Mouse (Mus musculus): Measurements from ENCODE around the gene Gm20388.

Gene Gm20388

GRCm38 (mm10) chr8:120548313-120548761 is 637.7 kb downstream of the Gm20388 start:
- no peak for DNase-seq (ENCODE audit: low spot score)

DNA sequence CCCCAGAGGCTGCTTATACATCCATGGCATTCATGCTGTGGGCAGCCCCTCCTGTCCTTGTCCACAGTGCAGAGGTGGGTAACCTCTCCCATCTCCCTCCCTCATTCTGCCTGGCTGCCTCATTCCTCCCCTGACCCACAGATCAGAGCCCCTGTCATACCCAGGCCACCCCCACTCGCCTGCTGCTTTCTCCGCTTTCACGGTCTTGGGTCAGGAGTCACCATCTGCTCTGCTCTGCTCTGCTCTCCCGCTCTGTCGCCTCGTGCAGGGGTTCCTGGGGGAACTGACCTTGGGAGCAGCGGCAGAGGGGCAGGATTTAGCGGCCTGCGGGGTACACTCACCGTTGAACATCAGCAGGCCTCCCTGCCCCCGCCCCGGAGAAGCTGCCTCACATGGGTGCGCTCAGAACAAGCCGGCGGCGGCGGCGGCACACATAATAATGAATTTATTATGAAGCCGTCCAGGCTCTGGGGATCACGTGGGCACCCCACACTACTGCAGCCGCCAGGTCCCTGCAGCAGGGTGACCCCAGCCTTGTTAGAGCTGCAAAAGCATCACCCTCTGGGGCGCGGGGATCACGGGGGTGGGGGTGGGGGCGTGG is 638.8 kb downstream of the Gm20388 start:
- no peak for DNase-seq (ENCODE audit: low spot score)

DNA sequence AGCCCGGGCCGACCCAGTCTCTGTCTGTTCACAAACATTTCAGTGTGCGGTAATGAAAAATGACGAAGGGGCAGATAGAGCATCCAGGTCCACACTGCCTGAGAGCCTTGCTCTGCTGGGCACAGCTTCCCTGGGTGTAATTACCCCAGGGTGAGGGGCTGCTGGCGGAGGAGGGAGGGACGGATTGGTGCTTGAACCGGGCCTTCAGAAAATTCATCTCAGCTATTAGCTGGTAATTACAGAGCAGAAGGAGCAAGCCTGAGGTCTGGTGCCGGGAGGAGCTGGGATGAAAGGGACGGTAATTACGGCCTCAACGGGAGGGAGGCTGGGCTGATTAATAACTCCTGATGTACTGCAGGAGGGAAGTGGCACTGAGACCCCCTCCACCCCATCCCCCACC is 639.3 kb downstream of the Gm20388 start:
- DNase-seq (ENCODE audit: low spot score): no peak

DNA sequence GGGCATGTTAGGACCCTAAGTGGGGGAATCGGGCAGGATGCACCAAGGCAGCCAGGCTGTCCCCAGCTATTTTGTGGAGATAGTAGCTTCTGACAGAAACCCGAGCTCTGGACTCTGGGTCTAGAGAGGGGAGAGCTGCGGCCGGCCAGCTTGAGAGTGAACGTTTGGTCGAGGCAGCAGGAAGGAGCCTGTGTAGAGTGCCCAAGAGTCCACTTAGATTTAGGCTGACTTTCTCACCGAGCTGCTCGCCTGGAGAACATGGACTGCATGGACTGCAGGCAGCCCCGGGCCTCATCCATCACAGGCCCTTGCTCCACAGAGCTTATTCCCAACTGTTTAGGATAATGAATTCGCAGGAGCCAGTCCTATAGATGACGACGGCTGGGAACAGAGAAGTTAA is 639.8 kb downstream of the Gm20388 start:
- DNase-seq (ENCODE audit: low spot score): no peak

DNA sequence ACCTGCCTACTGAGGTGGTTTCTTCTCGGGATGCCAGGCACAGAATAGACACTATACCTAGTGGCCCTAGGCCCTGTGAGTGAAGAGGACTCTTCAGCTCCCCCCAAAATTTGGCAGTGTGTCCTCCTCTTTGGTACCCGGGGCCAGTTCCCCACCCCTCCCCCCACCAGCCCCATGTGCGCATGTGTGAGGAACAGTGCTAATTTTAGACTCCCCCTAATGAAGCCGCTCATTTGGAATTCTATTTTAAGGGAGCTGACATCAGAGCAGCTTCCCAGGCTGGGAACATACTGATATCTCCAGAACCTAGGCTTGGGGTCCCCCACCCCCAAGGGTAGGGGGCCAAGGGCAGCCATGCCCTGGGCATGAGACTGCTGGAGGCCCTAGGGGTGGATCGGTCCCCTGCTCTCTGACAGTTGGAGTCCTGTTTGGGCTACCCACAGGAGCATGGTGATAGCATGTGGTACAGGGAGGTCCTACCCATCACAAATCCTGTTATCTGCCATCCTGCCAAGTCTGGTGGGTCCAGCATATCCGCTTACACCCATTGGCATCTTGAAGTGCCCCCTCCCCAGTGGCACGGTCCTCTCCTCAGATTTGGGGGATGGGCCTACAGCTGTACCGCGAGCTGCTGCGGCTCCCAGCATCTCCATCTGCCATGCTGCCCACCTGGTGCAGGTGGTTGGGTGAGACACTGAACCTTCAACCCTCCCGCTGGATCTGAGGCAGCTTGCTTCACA is 640.5 kb downstream of the Gm20388 start:
- DNase-seq (ENCODE audit: low spot score): no peak

- no peak for DNase-seq (ENCODE audit: low spot score)
Measured at GRCm38 (mm10) chr8:120551677-120551980, 641.0 kb downstream of the Gm20388 start.

DNA sequence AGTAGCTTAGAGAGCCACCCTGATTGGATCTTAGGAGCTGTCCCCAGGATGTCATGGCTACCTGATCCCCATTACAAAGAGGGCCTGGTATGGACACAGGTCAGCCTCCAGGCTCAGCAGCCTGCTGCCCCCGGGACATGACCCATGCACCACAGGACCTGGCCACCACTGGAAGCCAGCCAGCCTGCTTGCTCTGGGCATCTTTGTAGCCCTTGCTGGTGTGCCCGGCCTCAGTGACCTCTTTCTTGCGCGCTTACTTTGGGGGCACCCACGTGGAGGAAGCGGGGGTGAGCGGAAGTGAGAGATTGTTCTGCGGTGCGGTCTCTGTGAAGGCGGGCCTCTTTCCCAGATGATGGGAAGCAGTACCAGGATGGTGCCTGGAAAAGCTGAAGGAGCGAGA is 641.9 kb downstream of the Gm20388 start:
- DNase-seq (ENCODE audit: low spot score): no peak

DNA sequence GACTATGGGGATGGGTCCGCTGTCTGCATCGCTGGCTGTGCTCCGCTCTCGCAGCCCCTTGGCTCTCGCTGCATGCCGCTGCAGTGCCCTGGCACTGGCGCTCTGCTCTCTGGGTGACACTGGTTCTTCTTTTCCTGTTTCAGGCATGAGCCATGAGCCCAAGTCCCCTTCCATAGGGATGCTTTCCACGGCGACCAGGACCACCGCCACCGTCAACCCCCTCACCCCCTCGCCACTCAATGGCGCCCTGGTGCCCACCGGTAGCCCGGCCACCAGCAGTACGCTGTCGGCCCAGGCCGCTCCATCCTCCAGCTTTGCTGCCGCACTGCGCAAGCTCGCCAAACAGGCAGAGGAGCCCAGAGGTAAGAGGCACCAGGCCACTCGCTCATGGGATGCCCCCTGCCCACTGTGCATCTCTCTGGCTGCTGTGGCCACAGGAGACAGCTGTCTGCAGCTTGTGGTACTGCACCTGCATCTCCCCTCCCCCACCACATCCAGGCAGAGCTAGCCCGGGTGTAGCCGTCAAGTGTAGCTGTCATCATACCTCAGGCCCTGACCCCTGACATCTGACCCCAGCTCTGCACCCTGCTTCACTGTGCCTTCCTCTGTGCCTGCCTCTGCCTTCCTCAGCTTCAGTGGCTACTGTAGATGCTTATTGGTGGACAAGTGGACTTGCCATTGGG is 642.9 kb downstream of the Gm20388 start:
- no peak for DNase-seq (ENCODE audit: low spot score)

GRCm38 (mm10) chr8:120554466-120555039 is 643.9 kb downstream of the Gm20388 start:
- no peak for DNase-seq (ENCODE audit: low spot score)

DNA sequence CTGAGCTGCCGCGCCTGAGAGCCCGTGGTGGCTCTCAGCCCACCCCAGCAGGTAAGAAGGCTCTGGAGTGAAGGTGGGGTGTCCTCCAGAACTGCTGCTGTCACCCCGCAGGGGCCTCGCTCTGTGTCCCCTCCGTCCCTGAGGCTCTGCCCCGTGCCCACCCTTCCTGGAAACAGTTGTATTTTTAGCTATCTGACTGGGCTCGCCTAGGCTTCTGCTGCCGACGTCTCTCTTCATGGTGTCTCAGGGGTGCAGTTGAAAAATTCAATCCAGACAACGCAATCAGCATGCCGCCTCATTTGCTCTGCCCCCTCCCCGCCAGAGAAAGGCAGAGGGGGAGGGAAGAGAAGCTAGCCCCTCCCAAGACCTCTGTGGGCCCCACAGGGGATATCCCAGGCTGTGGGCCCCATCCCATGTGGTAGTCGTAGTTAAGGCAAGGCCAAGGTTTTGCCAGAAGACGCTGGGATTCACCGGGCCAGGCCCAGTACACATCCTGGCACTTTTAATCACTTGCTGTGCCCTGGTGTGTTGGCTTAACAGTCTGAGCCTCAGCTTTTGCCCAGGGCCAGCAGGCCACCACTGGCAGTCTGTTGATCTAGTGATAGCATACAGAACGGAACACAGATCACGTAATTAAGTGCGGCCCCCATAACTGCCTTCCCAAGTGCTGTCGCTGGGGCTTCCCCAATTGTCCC is 645.7 kb downstream of the Gm20388 start:
- DNase-seq (ENCODE audit: low spot score): no peak

GRCm38 (mm10) chr8:120557170-120557965 is 646.7 kb downstream of the Gm20388 start:
- DNase-seq (ENCODE audit: low spot score): no peak

- DNase-seq (ENCODE audit: low spot score): no peak
Measured at GRCm38 (mm10) chr8:120558162-120558561, 647.5 kb downstream of the Gm20388 start.

- DNase-seq (ENCODE audit: low spot score): no peak
Measured at GRCm38 (mm10) chr8:120559654-120560053, 649.0 kb downstream of the Gm20388 start.

- no peak for DNase-seq (ENCODE audit: low spot score)
Measured at GRCm38 (mm10) chr8:120560535-120560934, 649.9 kb downstream of the Gm20388 start.

- no peak for DNase-seq (ENCODE audit: low spot score)
Measured at GRCm38 (mm10) chr8:120561539-120562435, 651.1 kb downstream of the Gm20388 start.

- DNase-seq (ENCODE audit: low spot score): no peak
Measured at GRCm38 (mm10) chr8:120562680-120563347, 652.2 kb downstream of the Gm20388 start.

GRCm38 (mm10) chr8:120563348-120563724 is 652.7 kb downstream of the Gm20388 start:
- DNase-seq (ENCODE audit: low spot score): no peak

DNA sequence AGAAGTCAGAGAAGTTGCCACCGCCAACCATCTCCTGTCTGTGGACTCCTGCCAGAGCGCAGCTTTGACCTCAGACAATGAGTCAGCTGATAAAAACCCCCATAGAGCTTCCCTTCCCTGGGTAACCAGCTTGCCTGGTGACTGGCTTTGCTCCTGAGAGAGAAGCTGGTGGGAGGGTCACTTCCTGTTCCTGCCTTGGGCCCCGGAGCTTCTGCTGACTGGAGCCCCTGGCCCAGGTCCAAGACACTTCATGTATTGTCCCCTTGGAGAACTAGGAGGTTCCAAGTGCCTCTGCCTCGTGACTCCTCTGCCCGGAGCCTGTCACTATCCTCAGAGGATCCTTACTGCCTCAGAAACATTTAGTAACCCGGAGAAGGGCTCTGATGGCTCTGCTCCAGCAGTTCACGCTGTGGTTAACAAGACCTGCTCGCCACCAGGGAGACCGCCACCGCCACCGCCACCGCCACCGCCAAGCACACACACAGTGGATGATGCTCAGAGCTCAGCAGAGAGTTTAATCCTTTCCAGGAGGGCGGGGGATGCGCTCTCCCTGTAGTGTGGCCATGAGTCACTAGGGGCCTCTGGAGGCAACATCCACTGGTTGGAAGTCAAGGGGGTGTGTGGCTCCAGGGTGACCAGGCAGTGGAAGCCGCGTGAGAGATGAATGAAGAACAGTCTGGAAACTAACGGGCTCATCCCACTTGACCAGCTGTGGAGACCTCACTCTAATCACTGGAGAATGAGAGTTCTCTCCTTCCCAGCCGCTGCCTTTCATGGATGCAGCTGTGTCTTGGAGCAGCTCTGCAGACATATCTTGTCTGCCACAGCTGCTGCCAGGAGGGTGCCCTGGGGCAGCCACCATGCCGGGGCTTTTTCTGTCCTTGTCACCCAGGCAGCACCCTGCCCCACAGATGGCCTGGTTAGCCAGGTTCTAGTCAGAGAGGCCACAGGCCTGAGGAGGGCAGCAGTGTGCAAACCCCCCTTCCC is 653.5 kb downstream of the Gm20388 start:
- DNase-seq (ENCODE audit: low spot score): peak; percentile 71

All from ovary, postnatal 14 days (tissue).